ENCODE assay signal across 12 mouse cellular contexts in the genomic region with DNA sequence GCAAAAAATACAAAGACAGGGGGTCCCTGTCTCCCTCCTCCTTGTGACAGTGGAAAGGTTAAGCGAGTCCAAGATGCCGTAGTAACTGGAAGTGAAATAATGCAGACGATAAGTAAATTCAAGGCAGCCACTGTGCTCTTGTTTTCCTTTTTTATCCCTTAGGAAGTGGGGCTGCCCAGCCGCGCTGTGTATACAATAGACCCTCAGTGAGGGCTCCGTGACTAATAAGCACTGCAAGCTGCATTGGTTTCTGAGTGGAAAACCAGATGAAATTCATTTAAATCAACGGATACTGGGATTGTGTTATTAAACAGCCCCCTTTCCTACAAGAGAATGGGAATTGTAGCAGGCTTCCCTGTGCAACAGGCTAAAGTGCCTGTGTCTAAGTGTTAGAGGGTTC. TPM values are rescaled to one million over a fixed set of nuclear protein-coding genes. Genes with fewer than 3 reads are reported as not detected.
DNase-seq lines count a peak whose midpoint lies in the region; ATAC-seq lines count a peak whose summit lies in the region.
"Had no signal": no experiment of that assay in that cellular context is flagged by ENCODE, and none has a peak within 500 bp of the region (broad histone marks: within the 10 kb centered on the region; RNA-seq: fewer than 3 reads in every experiment).

No protein-coding gene starts in this region.

- H3K4me1 ChIP-seq in embryonic facial prominence, embryonic 13.5 days = peaks cover 48% of the 10 kb centered on the region
- peaks cover 6% of the 10 kb centered on the region for H3K4me1 ChIP-seq in hindbrain, embryonic 13.5 days (replicated peaks)
- peaks cover 12% of the 10 kb centered on the region for H3K4me1 ChIP-seq in midbrain, embryonic 12.5 days

- peaks cover 7% of the 10 kb centered on the region for H3K36me3 ChIP-seq in embryonic facial prominence, embryonic 13.5 days
- no peaks in the 10 kb centered on the region for H3K36me3 ChIP-seq in hindbrain, embryonic 13.5 days
- H3K36me3 ChIP-seq in midbrain, embryonic 12.5 days = no peaks in the 10 kb centered on the region

- peak; percentile 63 for DNase-seq in embryo, embryonic 10.5 days (ENCODE audit: low spot score)
- DNase-seq in adrenal gland, postnatal 10 days = no peak
- no peak for DNase-seq in spleen, adult 12 weeks (ENCODE audit: low spot score)
- DNase-seq in B cell, adult 2 months = no peak
- DNase-seq: cerebellum, adult 8-10 months; kidney, postnatal 10 days; lung, adult 18-20 months had no signal

- H3K9me3 ChIP-seq in embryonic facial prominence, embryonic 13.5 days = no peaks in the 10 kb centered on the region
- no peaks in the 10 kb centered on the region for H3K9me3 ChIP-seq in hindbrain, embryonic 13.5 days
- no peaks in the 10 kb centered on the region for H3K9me3 ChIP-seq in midbrain, embryonic 12.5 days

- no peak overlapping the region for H3K9ac ChIP-seq in embryonic facial prominence, embryonic 13.5 days
- H3K9ac ChIP-seq in hindbrain, embryonic 13.5 days = peak overlapping the region; percentile 29; the same call in 1 of the 2 replicates
- H3K9ac ChIP-seq in midbrain, embryonic 12.5 days (replicated peaks) = no peak overlapping the region

- no peak overlapping the region for H3K4me3 ChIP-seq in embryonic facial prominence, embryonic 13.5 days
- H3K4me3 ChIP-seq in hindbrain, embryonic 13.5 days = no peak overlapping the region
- no peak overlapping the region for H3K4me3 ChIP-seq in midbrain, embryonic 12.5 days

- peak overlapping the region; percentile 70 for H3K27ac ChIP-seq in embryonic facial prominence, embryonic 13.5 days
- H3K27ac ChIP-seq in hindbrain, embryonic 13.5 days = no peak overlapping the region
- H3K27ac ChIP-seq in midbrain, embryonic 12.5 days (replicated peaks) = peak overlapping the region; percentile 54

- no peak for ATAC-seq in embryonic facial prominence, embryonic 13.5 days (ENCODE audit: insufficient number of reproducible peaks, insufficient read depth, low FRiP score, low TSS enrichment, low read depth)
- ATAC-seq in hindbrain, embryonic 13.5 days (ENCODE audit: low FRiP score) = peak; percentile 80
- peak; percentile 86 for ATAC-seq in midbrain, embryonic 12.5 days (ENCODE audit: low FRiP score, low read depth)

- peak overlapping the region; percentile 34 for H3K4me2 ChIP-seq in embryonic facial prominence, embryonic 13.5 days
- H3K4me2 ChIP-seq in hindbrain, embryonic 13.5 days = 0 out of 2 replicates have a peak overlapping the region, but pooled peaks have one; percentile 13
- peak overlapping the region; percentile 30 for H3K4me2 ChIP-seq in midbrain, embryonic 12.5 days (replicated peaks)

- WGBS in embryonic facial prominence, embryonic 13.5 days = 14% methylated on average over 7 of the region's 7 CpGs
- 6% methylated on average over 7 of the region's 7 CpGs for WGBS in hindbrain, embryonic 13.5 days
- WGBS in midbrain, embryonic 12.5 days = 10% methylated on average over 7 of the region's 7 CpGs

- no peaks in the 10 kb centered on the region for H3K27me3 ChIP-seq in embryonic facial prominence, embryonic 13.5 days
- H3K27me3 ChIP-seq in hindbrain, embryonic 13.5 days = 0 out of 2 replicates have a peak, but pooled peaks cover 3% of the 10 kb centered on the region
- no peaks in the 10 kb centered on the region; the same call in 1 of the 2 replicates for H3K27me3 ChIP-seq in midbrain, embryonic 12.5 days
- H3K27me3 ChIP-seq: CH12.LX had no signal

RNA-seq across cellular contexts. Expression of gene Ltbp1, which starts 14.7 kb away (rescaled TPM):
- 41.3 and 44.8 TPM in 2 replicates for polyA plus RNA-seq in embryonic facial prominence, embryonic 13.5 days (2015; fragmentation: Nextera tagmentation; extraction: Ambion mirVana)
- 2.2 and 3.7 TPM in 2 replicates for polyA plus RNA-seq in hindbrain, embryonic 13.5 days (2015; fragmentation: Nextera tagmentation; extraction: Ambion mirVana)
- 5.2 and 6.7 TPM in 2 replicates for polyA plus RNA-seq in midbrain, embryonic 12.5 days (2016; fragmentation: Nextera tagmentation; extraction: Ambion mirVana)
- total RNA-seq in adrenal gland, postnatal 10 days (2021) = 10 to 100 TPM; 18.7 to 19.0 TPM
- total RNA-seq: granulocyte monocyte progenitor cell, adult 5-6 weeks had no signal
